Mouse (Mus musculus) duodenum, adult 2 months (tissue): ENCODE results near the gene Cpa2. TPM values are rescaled to one million over a fixed set of nuclear protein-coding genes. Genes with fewer than 3 reads are reported as not detected.

ENCODE experiments used
- polyA plus RNA-seq: library from polyadenylated mRNA; depleted of rRNA; stranded (reverse); fragments of >200 nt; gene quantifications from 2 replicates; pipeline ENCODE4 v1.2.3, GENCODE M21; 2012; ENCODE audit warnings: low replicate concordance; rRNA removed

Cpa2 gene
- 0.32 and 86.6 TPM in 2 replicates for polyA plus RNA-seq

GRCm38 (mm10) chr6:30541009-30541799 lies at the start of gene Cpa2:
Gene Cpa2, plus strand, starts transcription at chr6:30541582.

GRCm38 (mm10) chr6:30509265-30510239 lies 31.8 kb upstream of the Cpa2 start, which contains the start of the genes Tmem209 and Ssmem1:
Gene Tmem209, minus strand, starts transcription at chr6:30509783.
Gene Ssmem1, plus strand, starts transcription at chr6:30509849.

GRCm38 (mm10) chr6:30568069-30568468 lies 26.7 kb downstream of the Cpa2 start, which contains the start of gene Cpa4:
Gene Cpa4, plus strand, starts transcription at chr6:30568369.

GRCm38 (mm10) chr6:30610710-30611109 lies 69.3 kb downstream of the Cpa2 start, which contains the start of gene Cpa5:
Gene Cpa5, plus strand, starts transcription at chr6:30611010.

Other genes with a start within 250 kb of the Cpa2 start
- 30.4 and 62.1 TPM in 2 replicates for gene Ube2h, start 237.0 kb upstream of the Cpa2 start, polyA plus RNA-seq
- 10.6 and 12.7 TPM in 2 replicates for gene Zc3hc1, start 150.6 kb upstream of the Cpa2 start, polyA plus RNA-seq
- gene Klhdc10, start 139.7 kb upstream of the Cpa2 start, polyA plus RNA-seq, result 5.1 and 8.1 TPM in 2 replicates
- gene Tmem209, start 31.8 kb upstream of the Cpa2 start, polyA plus RNA-seq, result 6.0 and 18.7 TPM in 2 replicates
- not detected in 2 replicates for gene Ssmem1, start 31.7 kb upstream of the Cpa2 start, polyA plus RNA-seq
- gene Cpa4, start 26.8 kb downstream of the Cpa2 start, polyA plus RNA-seq, result 0.04 TPM in 1 of 2 replicates, not detected in the other
- gene Cpa5, start 69.4 kb downstream of the Cpa2 start, polyA plus RNA-seq, result not detected in 2 replicates
- 1.2 and 1,326 TPM in 2 replicates for gene Cpa1, start 97.6 kb downstream of the Cpa2 start, polyA plus RNA-seq
- gene Cep41, start 152.2 kb downstream of the Cpa2 start, polyA plus RNA-seq, result 0.49 and 1.2 TPM in 2 replicates
- 5.9 and 19.7 TPM in 2 replicates for gene Mest, start 182.0 kb downstream of the Cpa2 start, polyA plus RNA-seq